In genomic region chr4:55860055-55860454, GRCm38 (mm10) we compare ENCODE assay signal across 22 mouse cellular contexts.
DNase-seq lines count a peak whose midpoint lies in the region; ATAC-seq and TF ChIP-seq lines count a peak whose summit lies in the region.
"Had no signal": no experiment of that assay in that cellular context is flagged by ENCODE, and none has a peak within 500 bp of the region (broad histone marks: within the 10 kb centered on the region; RNA-seq: fewer than 3 reads in every experiment).

No protein-coding gene starts in this region.

- ATAC-seq in granulocyte monocyte progenitor cell, adult 5-6 weeks (replicated peaks; ENCODE audit: poor library complexity, severe bottlenecking): peak; percentile 88
- peak; percentile 46; the same call in 1 of the 2 replicates for ATAC-seq in neutrophil, adult 5-6 weeks (ENCODE audit: extremely low read depth, insufficient number of reproducible peaks, low FRiP score, poor library complexity, severe bottlenecking)
- ATAC-seq in neural tube, embryonic 15.5 days (ENCODE audit: low FRiP score): no peak
- no peak for ATAC-seq in hindbrain, postnatal 0 days
- ATAC-seq: forebrain, embryonic 15.5 days had no signal

- no peak overlapping the region for H3K4me3 ChIP-seq in neural tube, embryonic 15.5 days (replicated peaks)
- no peak overlapping the region for H3K4me3 ChIP-seq in hindbrain, postnatal 0 days (ENCODE audit: low read length)
- H3K4me3 ChIP-seq: embryonic facial prominence, embryonic 15.5 days; erythroblast, embryonic 14.5 days; forebrain, embryonic 10.5 days; forebrain, embryonic 15.5 days; heart, adult 2 months; hindbrain, embryonic 10.5 days; hindbrain, embryonic 15.5 days had no signal

- no peaks in the 10 kb centered on the region for H3K27me3 ChIP-seq in neural tube, embryonic 15.5 days (replicated peaks)
- H3K27me3 ChIP-seq in hindbrain, postnatal 0 days (ENCODE audit: insufficient read depth, low read length): no peaks in the 10 kb centered on the region
- H3K27me3 ChIP-seq: embryonic facial prominence, embryonic 15.5 days; forebrain, embryonic 15.5 days; hindbrain, embryonic 15.5 days had no signal

- WGBS in neural tube, embryonic 15.5 days: 77% methylated on average over 2 of the region's 2 CpGs
- WGBS in hindbrain, postnatal 0 days: 73% methylated on average over 2 of the region's 2 CpGs

- DNase-seq in lung, postnatal 36 days: peak; percentile 5
- no peak for DNase-seq in lung, postnatal 14 days
- DNase-seq in hindbrain, postnatal 0 days (ENCODE audit: low spot score): no peak
- no peak for DNase-seq in thymus, postnatal 25 days
- DNase-seq: adrenal gland, postnatal 10 days; cerebellum, adult 11 months; cerebellum, adult 8-10 months; cerebellum, postnatal 14 days; embryo, embryonic 11 days; gastrocnemius, postnatal 36 days; heart, adult 2 months had no signal

- TF ChIP-seq CTCF in hindbrain, postnatal 0 days (IDR thresholded peaks at IDR 0.05; ENCODE audit: low read depth): no peak

- H3K9ac ChIP-seq in neural tube, embryonic 15.5 days (replicated peaks): no peak overlapping the region
- no peak overlapping the region for H3K9ac ChIP-seq in hindbrain, postnatal 0 days (replicated peaks; ENCODE audit: low read length)
- H3K9ac ChIP-seq: embryonic facial prominence, embryonic 15.5 days; forebrain, embryonic 15.5 days; hindbrain, embryonic 15.5 days had no signal

- no peak overlapping the region for H3K4me2 ChIP-seq in neural tube, embryonic 15.5 days
- no peak overlapping the region for H3K4me2 ChIP-seq in hindbrain, postnatal 0 days (ENCODE audit: low read depth, low read length)
- H3K4me2 ChIP-seq: embryonic facial prominence, embryonic 15.5 days; forebrain, embryonic 15.5 days; heart, embryonic 11.5 days; hindbrain, embryonic 15.5 days had no signal

- H3K36me3 ChIP-seq in neural tube, embryonic 15.5 days: no peaks in the 10 kb centered on the region
- H3K36me3 ChIP-seq in hindbrain, postnatal 0 days (ENCODE audit: insufficient read depth, low read length): no peaks in the 10 kb centered on the region
- H3K36me3 ChIP-seq: embryonic facial prominence, embryonic 15.5 days; forebrain, embryonic 10.5 days; forebrain, embryonic 15.5 days; G1E; hindbrain, embryonic 10.5 days; hindbrain, embryonic 15.5 days had no signal

- H3K27ac ChIP-seq in neural tube, embryonic 15.5 days (replicated peaks): no peak overlapping the region
- no peak overlapping the region for H3K27ac ChIP-seq in hindbrain, postnatal 0 days
- H3K27ac ChIP-seq: embryonic facial prominence, embryonic 15.5 days; forebrain, embryonic 10.5 days; forebrain, embryonic 15.5 days; heart, adult 2 months; hindbrain, embryonic 10.5 days; hindbrain, embryonic 15.5 days had no signal

- no peaks in the 10 kb centered on the region for H3K9me3 ChIP-seq in neural tube, embryonic 15.5 days (replicated peaks)
- no peaks in the 10 kb centered on the region for H3K9me3 ChIP-seq in hindbrain, postnatal 0 days (ENCODE audit: low read length)
- H3K9me3 ChIP-seq: embryonic facial prominence, embryonic 15.5 days; forebrain, embryonic 10.5 days; forebrain, embryonic 15.5 days; hindbrain, embryonic 10.5 days; hindbrain, embryonic 15.5 days had no signal

- H3K4me1 ChIP-seq in neural tube, embryonic 15.5 days: no peaks in the 10 kb centered on the region
- no peaks in the 10 kb centered on the region for H3K4me1 ChIP-seq in hindbrain, postnatal 0 days (ENCODE audit: insufficient read depth, low read length)
- H3K4me1 ChIP-seq: embryonic facial prominence, embryonic 15.5 days; forebrain, embryonic 10.5 days; forebrain, embryonic 15.5 days; hindbrain, embryonic 10.5 days; hindbrain, embryonic 15.5 days had no signal

Comparison
In these comparisons a context has a peak if more than half of its experiments do, and no peak if none do; other contexts are left out.
1. ATAC-seq: peak in granulocyte monocyte progenitor cell, adult 5-6 weeks (single experiment) and neutrophil, adult 5-6 weeks (single experiment); none in neural tube, embryonic 15.5 days (single experiment) and hindbrain, postnatal 0 days (single experiment).